Mouse (Mus musculus): ENCODE results near the gene Mia3. TPM values are rescaled to one million over a fixed set of nuclear protein-coding genes. Genes with fewer than 3 reads are reported as not detected.
"Not testable (repeated sequence)": the region's sequence is repeated elsewhere in the genome, so short reads cannot be mapped to it uniquely, and the experiment has no call there.

The Mia3 gene
- polyA plus RNA-seq, 1 experiment from 2014 or later: 72.8 TPM

DNA sequence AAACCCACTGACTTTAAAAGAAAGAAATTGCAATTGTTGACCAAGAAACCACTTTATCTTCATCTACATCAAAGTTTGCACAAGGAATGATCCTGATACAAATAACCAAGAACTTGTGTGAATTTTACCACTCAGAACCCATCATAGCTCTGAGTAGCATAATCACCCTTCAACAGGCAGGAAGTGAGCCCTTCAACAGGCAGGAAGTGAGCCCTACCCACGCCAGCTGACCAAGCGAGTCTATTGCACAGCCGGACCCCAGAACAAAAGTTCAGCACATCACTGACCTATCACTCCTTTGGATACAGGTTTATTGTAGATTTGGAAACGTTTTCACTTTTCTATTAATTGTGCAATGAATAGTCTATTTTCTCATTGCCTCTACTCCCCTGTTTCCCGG, 46.9 kb downstream of the Mia3 start:
- not testable (repeated sequence) for H3K9me3 ChIP-seq (ENCODE audit: control insufficient read depth, low read length); H3K4me2 ChIP-seq; H3K4me3 ChIP-seq (ENCODE audit: low read depth, low read length); DNase-seq (ENCODE audit: low spot score); H3K27ac ChIP-seq (ENCODE audit: low read depth, low read length); H3K27me3 ChIP-seq (replicated peaks; ENCODE audit: control insufficient read depth, insufficient read depth, low read length); ATAC-seq (replicated peaks; ENCODE audit: low FRiP score); H3K9ac ChIP-seq (ENCODE audit: low read depth, low read length); H3K4me1 ChIP-seq (replicated peaks; ENCODE audit: control insufficient read depth, insufficient read depth, low read length)
- H3K36me3 ChIP-seq (ENCODE audit: control insufficient read depth, insufficient read depth, low read length): peaks cover 33% of the 10 kb centered on the region
- WGBS: 82% methylated on average over 5 of the region's 5 CpGs

- Histone ChIP-seq H3K9ac (ENCODE audit: low read depth, low read length) (no peak overlapping the region), H3K27ac (ENCODE audit: low read depth, low read length) (no peak overlapping the region), H3K9me3 (ENCODE audit: control insufficient read depth, low read length) (peaks cover 3% of the 10 kb centered on the region; the same call in 1 of the 2 replicates), H3K4me1 (replicated peaks; ENCODE audit: control insufficient read depth, insufficient read depth, low read length) (no peaks in the 10 kb centered on the region), H3K27me3 (replicated peaks; ENCODE audit: control insufficient read depth, insufficient read depth, low read length) (no peaks in the 10 kb centered on the region), H3K4me2 (no peak overlapping the region), H3K4me3 (ENCODE audit: low read depth, low read length) (no peak overlapping the region), H3K36me3 (ENCODE audit: control insufficient read depth, insufficient read depth, low read length) (peaks cover 26% of the 10 kb centered on the region)
- ATAC-seq (replicated peaks; ENCODE audit: low FRiP score) (no peak), DNase-seq (ENCODE audit: low spot score) (no peak)
- WGBS: 62% methylated on average over 3 of the region's 3 CpGs
Measured at GRCm38 (mm10) chr1:183320708-183321107, 48.6 kb downstream of the Mia3 start.

DNA sequence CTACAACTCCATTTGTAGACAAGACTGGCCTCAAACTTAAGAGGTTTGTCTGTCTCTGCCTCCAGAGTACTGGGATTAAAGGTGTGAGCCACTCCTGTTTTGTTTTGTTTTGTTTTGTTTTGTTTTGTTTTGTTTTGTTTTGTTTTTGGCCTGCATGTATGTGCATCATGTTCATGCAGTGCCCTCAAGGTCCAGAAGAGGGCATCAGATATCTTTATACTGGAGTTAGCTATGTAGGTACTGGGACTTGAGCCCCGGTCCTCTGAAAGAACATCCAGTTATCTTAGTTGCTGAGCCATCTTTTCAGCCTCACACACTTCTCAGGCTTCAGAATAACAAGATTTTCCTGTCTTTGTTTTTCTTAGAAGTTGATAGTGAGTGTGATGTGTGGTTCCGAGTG, 53.6 kb downstream of the Mia3 start:
- DNase-seq (ENCODE audit: low spot score) (no peak), ATAC-seq (replicated peaks; ENCODE audit: low FRiP score) (no peak; the same call in 1 of the 2 replicates)
- Histone ChIP-seq H3K36me3 (ENCODE audit: control insufficient read depth, insufficient read depth, low read length) (peaks cover 22% of the 10 kb centered on the region), H3K27ac (ENCODE audit: low read depth, low read length) (no peak overlapping the region), H3K4me2 (no peak overlapping the region), H3K27me3 (replicated peaks; ENCODE audit: control insufficient read depth, insufficient read depth, low read length) (no peaks in the 10 kb centered on the region), H3K4me1 (replicated peaks; ENCODE audit: control insufficient read depth, insufficient read depth, low read length) (no peaks in the 10 kb centered on the region), H3K4me3 (ENCODE audit: low read depth, low read length) (no peak overlapping the region), H3K9me3 (ENCODE audit: control insufficient read depth, low read length) (no peaks in the 10 kb centered on the region), H3K9ac (ENCODE audit: low read depth, low read length) (no peak overlapping the region)
- 80% methylated on average over 2 of the region's 2 CpGs for WGBS

DNA sequence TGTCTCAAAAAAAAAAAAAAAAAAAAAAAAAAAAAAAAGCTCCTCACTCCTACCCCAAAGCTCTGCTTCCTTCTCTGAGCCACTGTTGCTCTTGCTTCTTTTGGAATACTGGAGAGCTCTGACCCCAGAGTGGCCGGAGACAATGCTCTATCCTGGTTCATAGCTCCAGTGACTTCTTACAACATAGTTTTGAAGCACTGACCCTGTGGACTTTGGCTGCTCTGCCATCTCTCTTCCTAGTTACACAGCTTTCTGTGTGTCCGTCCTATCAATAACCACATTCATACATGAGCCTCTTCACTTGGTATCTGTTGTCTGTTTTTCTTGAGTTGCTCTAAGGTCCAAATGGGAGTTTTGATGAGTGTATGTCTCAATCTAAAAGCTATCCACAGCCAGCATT, 57.3 kb downstream of the Mia3 start:
- Histone ChIP-seq H3K4me3 (ENCODE audit: low read depth, low read length) (no peak overlapping the region), H3K4me1 (replicated peaks; ENCODE audit: control insufficient read depth, insufficient read depth, low read length) (no peaks in the 10 kb centered on the region), H3K4me2 (no peak overlapping the region), H3K36me3 (ENCODE audit: control insufficient read depth, insufficient read depth, low read length) (peaks cover 17% of the 10 kb centered on the region), H3K9ac (ENCODE audit: low read depth, low read length) (no peak overlapping the region), H3K27ac (ENCODE audit: low read depth, low read length) (no peak overlapping the region), H3K27me3 (replicated peaks; ENCODE audit: control insufficient read depth, insufficient read depth, low read length) (no peaks in the 10 kb centered on the region), H3K9me3 (ENCODE audit: control insufficient read depth, low read length) (no peaks in the 10 kb centered on the region)
- WGBS: 88% methylated on average over 2 of the region's 2 CpGs
- no peak for ATAC-seq (replicated peaks; ENCODE audit: low FRiP score)
- no peak for DNase-seq (ENCODE audit: low spot score)

- not testable (repeated sequence) for H3K27me3 ChIP-seq (replicated peaks; ENCODE audit: control insufficient read depth, insufficient read depth, low read length); H3K9ac ChIP-seq (ENCODE audit: low read depth, low read length); ATAC-seq (replicated peaks; ENCODE audit: low FRiP score); H3K4me3 ChIP-seq (ENCODE audit: low read depth, low read length); H3K4me2 ChIP-seq; H3K4me1 ChIP-seq (replicated peaks; ENCODE audit: control insufficient read depth, insufficient read depth, low read length); H3K9me3 ChIP-seq (ENCODE audit: control insufficient read depth, low read length); DNase-seq (ENCODE audit: low spot score); H3K36me3 ChIP-seq (ENCODE audit: control insufficient read depth, insufficient read depth, low read length); H3K27ac ChIP-seq (ENCODE audit: low read depth, low read length)
- 91% methylated on average over 2 of the region's 2 CpGs for WGBS
Measured at GRCm38 (mm10) chr1:183309601-183310000, 59.8 kb downstream of the Mia3 start.

- Histone ChIP-seq H3K9ac (ENCODE audit: low read depth, low read length) (no peak overlapping the region), H3K9me3 (ENCODE audit: control insufficient read depth, low read length) (no peaks in the 10 kb centered on the region), H3K4me1 (replicated peaks; ENCODE audit: control insufficient read depth, insufficient read depth, low read length) (no peaks in the 10 kb centered on the region), H3K27me3 (replicated peaks; ENCODE audit: control insufficient read depth, insufficient read depth, low read length) (no peaks in the 10 kb centered on the region), H3K36me3 (ENCODE audit: control insufficient read depth, insufficient read depth, low read length) (peaks cover 2% of the 10 kb centered on the region; the same call in 1 of the 2 replicates), H3K4me2 (no peak overlapping the region), H3K27ac (ENCODE audit: low read depth, low read length) (no peak overlapping the region), H3K4me3 (ENCODE audit: low read depth, low read length) (no peak overlapping the region)
- WGBS: 88% methylated on average over 1 of the region's 1 CpGs
- DNase-seq (ENCODE audit: low spot score) (no peak), ATAC-seq (replicated peaks; ENCODE audit: low FRiP score) (no peak)
Measured at GRCm38 (mm10) chr1:183308476-183308875, 60.9 kb downstream of the Mia3 start.

DNA sequence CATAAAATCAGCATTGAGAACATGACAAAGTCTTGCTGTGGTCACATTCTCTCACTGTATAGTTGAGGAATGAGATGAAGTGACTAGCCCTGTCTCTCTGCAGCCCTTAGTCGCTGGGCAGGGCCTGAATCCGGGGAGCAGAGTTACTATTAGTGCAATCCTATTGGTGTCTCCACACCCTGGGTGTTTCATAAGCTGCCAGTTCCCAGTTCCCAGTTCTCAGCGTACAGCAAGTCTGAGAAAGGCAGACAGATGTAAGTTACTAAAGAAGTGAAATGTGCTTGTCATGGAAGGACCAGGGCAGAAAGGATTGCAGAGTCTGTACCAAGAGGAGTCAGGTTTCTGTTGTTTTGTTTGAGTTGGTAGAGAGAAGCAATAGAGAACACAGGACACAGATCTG, 61.8 kb downstream of the Mia3 start:
- no peak overlapping the region for H3K9ac ChIP-seq (ENCODE audit: low read depth, low read length)
- no peaks in the 10 kb centered on the region for H3K9me3 ChIP-seq (ENCODE audit: control insufficient read depth, low read length)
- no peaks in the 10 kb centered on the region for H3K4me1 ChIP-seq (replicated peaks; ENCODE audit: control insufficient read depth, insufficient read depth, low read length)
- 79% methylated on average over 3 of the region's 3 CpGs for WGBS
- no peak overlapping the region for H3K4me3 ChIP-seq (ENCODE audit: low read depth, low read length)
- H3K4me2 ChIP-seq: no peak overlapping the region
- peaks cover 2% of the 10 kb centered on the region; the same call in 1 of the 2 replicates for H3K36me3 ChIP-seq (ENCODE audit: control insufficient read depth, insufficient read depth, low read length)
- DNase-seq (ENCODE audit: low spot score): no peak
- no peak overlapping the region for H3K27ac ChIP-seq (ENCODE audit: low read depth, low read length)
- ATAC-seq (replicated peaks; ENCODE audit: low FRiP score): no peak
- H3K27me3 ChIP-seq (replicated peaks; ENCODE audit: control insufficient read depth, insufficient read depth, low read length): no peaks in the 10 kb centered on the region

DNA sequence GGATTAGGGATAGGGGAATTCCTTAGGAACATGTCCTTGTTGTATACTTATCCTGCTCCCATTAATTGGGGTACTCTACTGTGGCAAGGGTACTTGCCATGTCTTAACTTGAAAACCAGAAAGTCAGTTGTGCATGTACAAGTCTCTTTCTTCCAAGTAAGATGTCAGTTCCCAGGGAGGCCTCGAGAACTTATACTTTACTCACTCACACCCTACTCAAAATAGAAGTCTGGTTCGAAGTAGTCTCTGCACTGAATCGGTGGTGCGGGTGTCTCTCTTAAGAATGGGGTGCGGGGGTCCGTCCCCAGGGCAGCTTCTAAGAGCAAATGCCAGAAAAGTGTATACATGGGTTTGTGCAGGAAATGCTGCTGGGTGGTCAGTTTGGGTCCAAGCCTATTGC, 70.2 kb downstream of the Mia3 start:
- H3K9ac ChIP-seq (ENCODE audit: low read depth, low read length): no peak overlapping the region
- ATAC-seq (replicated peaks; ENCODE audit: low FRiP score) (no peak), DNase-seq (ENCODE audit: low spot score) (peak; percentile 100)
- WGBS: 84% methylated on average over 6 of the region's 6 CpGs
- H3K36me3 ChIP-seq (ENCODE audit: control insufficient read depth, insufficient read depth, low read length): no peaks in the 10 kb centered on the region
- no peak overlapping the region for H3K4me2 ChIP-seq
- no peaks in the 10 kb centered on the region for H3K4me1 ChIP-seq (replicated peaks; ENCODE audit: control insufficient read depth, insufficient read depth, low read length)
- H3K9me3 ChIP-seq (ENCODE audit: control insufficient read depth, low read length): no peaks in the 10 kb centered on the region
- H3K4me3 ChIP-seq (ENCODE audit: low read depth, low read length): no peak overlapping the region
- no peaks in the 10 kb centered on the region for H3K27me3 ChIP-seq (replicated peaks; ENCODE audit: control insufficient read depth, insufficient read depth, low read length)
- H3K27ac ChIP-seq (ENCODE audit: low read depth, low read length): no peak overlapping the region

GRCm38 (mm10) chr1:183297886-183298489, 71.4 kb downstream of the Mia3 start:
- ATAC-seq (replicated peaks; ENCODE audit: low FRiP score): peak; percentile 60

More at GRCm38 (mm10) chr1:183297886-183298489, 71.4 kb downstream of the Mia3 start:
- peak overlapping the region; percentile 57 for H3K4me3 ChIP-seq (ENCODE audit: low read depth, low read length)
- peak overlapping the region; percentile 36; the same call in 1 of the 2 replicates for H3K27ac ChIP-seq (ENCODE audit: low read depth, low read length)
- no peaks in the 10 kb centered on the region for H3K36me3 ChIP-seq (ENCODE audit: control insufficient read depth, insufficient read depth, low read length)
- no peaks in the 10 kb centered on the region for H3K9me3 ChIP-seq (ENCODE audit: control insufficient read depth, low read length)
- H3K4me2 ChIP-seq: peak overlapping the region; percentile 60
- peak overlapping the region; percentile 54 for H3K9ac ChIP-seq (ENCODE audit: low read depth, low read length)
- H3K27me3 ChIP-seq (replicated peaks; ENCODE audit: control insufficient read depth, insufficient read depth, low read length): no peaks in the 10 kb centered on the region
- WGBS: under 1% methylated on average over 20 of the region's 20 CpGs
- no peaks in the 10 kb centered on the region for H3K4me1 ChIP-seq (replicated peaks; ENCODE audit: control insufficient read depth, insufficient read depth, low read length)
- peak; percentile 64 for DNase-seq (ENCODE audit: low spot score)
